ENCODE assay signal across 8 mouse cellular contexts in the genomic region with DNA sequence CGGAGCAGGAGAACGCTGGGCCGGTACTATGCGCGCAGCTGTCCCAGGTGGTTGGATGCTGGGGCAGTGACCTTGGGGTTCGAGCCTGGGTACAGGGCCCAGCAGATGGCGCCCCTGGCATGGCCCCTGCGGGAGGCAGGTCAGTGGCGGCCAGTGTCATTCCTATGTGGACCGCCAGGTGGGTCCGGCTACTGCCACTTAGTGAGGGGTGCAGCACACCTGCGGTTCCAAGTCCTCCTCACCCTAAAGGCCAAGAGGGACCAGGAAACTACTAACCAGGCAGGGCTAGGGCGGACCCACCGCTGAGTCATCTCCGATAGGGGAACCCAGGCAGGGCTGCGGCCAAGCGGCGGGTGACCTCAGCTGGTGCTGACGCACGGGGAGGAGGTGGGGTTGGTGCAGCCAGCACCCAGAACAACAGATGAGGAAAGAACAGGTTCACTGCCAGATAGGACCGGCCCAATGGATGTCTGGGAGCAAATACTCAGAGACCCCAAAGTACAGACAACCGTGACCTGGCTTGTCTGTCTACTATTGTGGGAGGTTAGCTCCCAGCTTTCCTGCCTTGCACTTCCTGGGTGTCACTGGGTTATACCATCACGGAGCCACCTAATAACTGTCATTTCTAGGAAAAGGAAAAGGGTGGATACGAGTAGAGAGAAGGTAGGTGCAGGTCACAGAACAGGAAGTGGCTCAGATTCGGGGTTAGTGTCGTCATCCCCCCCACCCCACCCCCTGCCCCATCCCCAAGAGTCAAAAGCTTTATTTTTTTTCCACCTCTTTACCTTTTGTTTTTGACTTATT. TPM values are rescaled to one million over a fixed set of nuclear protein-coding genes. Genes with fewer than 3 reads are reported as not detected.
DNase-seq lines count a peak whose midpoint lies in the region; ATAC-seq and TF ChIP-seq lines count a peak whose summit lies in the region.

No protein-coding gene starts in this region.

- H3K27me3 ChIP-seq in forebrain, embryonic 10.5 days (ENCODE audit: poor library complexity, severe bottlenecking) = peaks cover 8% of the 10 kb centered on the region; the same call in 1 of the 2 replicates
- no peaks in the 10 kb centered on the region for H3K27me3 ChIP-seq in forebrain, embryonic 16.5 days (replicated peaks; ENCODE audit: control insufficient read depth, insufficient read depth, low read length)

- DNase-seq in forebrain, embryonic 10.5 days (ENCODE audit: extremely low spot score, low spot score) = peak; percentile 58
- peak; percentile 91 for DNase-seq in heart, postnatal 25 days (ENCODE audit: low spot score)
- peak; percentile 74 for DNase-seq in left cerebral cortex, postnatal 4 days
- DNase-seq in mesoderm, embryonic 11.5 days (ENCODE audit: low read depth, low spot score) = peak; percentile 39
- DNase-seq in spleen, postnatal 14 days (ENCODE audit: low spot score in 2 of 2) = peak; percentile 77 to 90

- H3K4me2 ChIP-seq in forebrain, embryonic 16.5 days (ENCODE audit: low read length) = no peak overlapping the region

- peaks cover 67% of the 10 kb centered on the region for H3K4me1 ChIP-seq in forebrain, embryonic 10.5 days
- H3K4me1 ChIP-seq in forebrain, embryonic 16.5 days (replicated peaks; ENCODE audit: control insufficient read depth, insufficient read depth, low read length) = peaks cover 43% of the 10 kb centered on the region
- peaks cover 8% of the 10 kb centered on the region; the same call in 1 of the 2 replicates for H3K4me1 ChIP-seq in bone marrow, adult 2 months (ENCODE audit: control insufficient read depth, insufficient read depth, low read length)
- H3K4me1 ChIP-seq in embryonic fibroblast, embryonic 13.5 days (ENCODE audit: control insufficient read depth, insufficient read depth, low read length) = peaks cover 24% of the 10 kb centered on the region

- intact Hi-C loops in heart, postnatal 25 days (cut with DNase I) = loop anchor here (2.0 kb wide), 2 partner anchors 15 to 25 kb away; partner anchors contain the start of gene Faap100
- intact Hi-C loops in left cerebral cortex, postnatal 4 days (cut with DNase I) = no loop called here

- TF ChIP-seq POLR2A in bone marrow, adult 2 months (IDR thresholded peaks at IDR 0.05; ENCODE audit: borderline replicate concordance, control insufficient read depth, low read depth, low read length) = peak; percentile 80
- 0 out of 2 replicates have a peak, but pooled peaks have one; percentile 25 for TF ChIP-seq POLR2A in embryonic fibroblast, embryonic 13.5 days (IDR thresholded peaks at IDR 0.05; ENCODE audit: low read depth, low read length)

- H3K4me3 ChIP-seq in forebrain, embryonic 10.5 days = peak overlapping the region; percentile 21
- H3K4me3 ChIP-seq in forebrain, embryonic 16.5 days (replicated peaks; ENCODE audit: low read length) = no peak overlapping the region
- peak overlapping the region; percentile 25 for H3K4me3 ChIP-seq in bone marrow, adult 2 months (replicated peaks; ENCODE audit: control insufficient read depth, low read depth, low read length)
- no peak overlapping the region for H3K4me3 ChIP-seq in embryonic fibroblast, embryonic 13.5 days (ENCODE audit: insufficient read depth, low read length)

- H3K9ac ChIP-seq in forebrain, embryonic 16.5 days (replicated peaks; ENCODE audit: low read depth, low read length) = no peak overlapping the region

- no peaks in the 10 kb centered on the region for H3K36me3 ChIP-seq in forebrain, embryonic 10.5 days (replicated peaks)
- H3K36me3 ChIP-seq in forebrain, embryonic 16.5 days (ENCODE audit: control insufficient read depth, insufficient read depth) = no peaks in the 10 kb centered on the region

- TF ChIP-seq CTCF in bone marrow, adult 2 months (IDR thresholded peaks at IDR 0.05; ENCODE audit: control insufficient read depth, insufficient read depth, low read length) = peak; percentile 78
- TF ChIP-seq CTCF in embryonic fibroblast, embryonic 13.5 days (IDR thresholded peaks at IDR 0.05; ENCODE audit: borderline replicate concordance, insufficient read depth, low read length) = 0 out of 2 replicates have a peak, but pooled peaks have one; percentile 18

- ATAC-seq in forebrain, embryonic 16.5 days = no peak

- H3K9me3 ChIP-seq in forebrain, embryonic 10.5 days = no peaks in the 10 kb centered on the region
- H3K9me3 ChIP-seq in forebrain, embryonic 16.5 days (ENCODE audit: control insufficient read depth, low read length) = no peaks in the 10 kb centered on the region

- H3K27ac ChIP-seq in forebrain, embryonic 10.5 days = peak overlapping the region; percentile 56
- no peak overlapping the region for H3K27ac ChIP-seq in forebrain, embryonic 16.5 days (ENCODE audit: low read length)
- peak overlapping the region; percentile 88 for H3K27ac ChIP-seq in bone marrow, adult 2 months (ENCODE audit: control insufficient read depth, insufficient read depth, low read depth, low read length, poor library complexity)
- H3K27ac ChIP-seq in embryonic fibroblast, embryonic 13.5 days (ENCODE audit: insufficient read depth, low read length) = no peak overlapping the region

- WGBS in forebrain, embryonic 10.5 days = 27% methylated on average over 26 of the region's 26 CpGs
- 29% methylated on average over 26 of the region's 26 CpGs for WGBS in forebrain, embryonic 16.5 days
- 2% methylated on average over 26 of the region's 26 CpGs for WGBS in bone marrow, adult 2 months

RNA-seq across cellular contexts. Expression of gene Actg1, which starts 5.4 kb away (rescaled TPM):
- 2,559 and 2,733 TPM in 2 replicates for polyA plus RNA-seq in forebrain, embryonic 10.5 days (2016; fragmentation: Nextera tagmentation; extraction: Ambion mirVana)
- 4,159 and 4,175 TPM in 2 replicates for polyA plus RNA-seq in forebrain, embryonic 16.5 days (2015; fragmentation: Nextera tagmentation; extraction: Ambion mirVana)
- 387 and 760 TPM in 2 replicates for polyA plus RNA-seq in bone marrow, adult 2 months (2011; ENCODE audit: insufficient read depth, insufficient read length, low replicate concordance, missing spikeins)
- polyA plus RNA-seq in embryonic fibroblast, embryonic 13.5 days (2011; ENCODE audit: insufficient read length, low read depth, missing spikeins) = 5,586 and 6,404 TPM in 2 replicates
- total RNA-seq in heart, postnatal 25 days (2021) = 100 to 1,000 TPM; 282 to 346 TPM
- total RNA-seq in left cerebral cortex, postnatal 4 days (2021) = 1,000 to 10,000 TPM; 3,514 to 3,537 TPM

RNA-seq across cellular contexts. Expression of gene Fscn2, which starts 7.6 kb away (rescaled TPM):
- polyA plus RNA-seq in forebrain, embryonic 10.5 days (2016; fragmentation: Nextera tagmentation; extraction: Ambion mirVana) = 0.32 TPM in 1 of 2 replicates, not detected in the other
- 1.3 and 1.5 TPM in 2 replicates for polyA plus RNA-seq in forebrain, embryonic 16.5 days (2015; fragmentation: Nextera tagmentation; extraction: Ambion mirVana)
- not detected in 2 replicates for polyA plus RNA-seq in bone marrow, adult 2 months (2011; ENCODE audit: insufficient read depth, insufficient read length, low replicate concordance, missing spikeins)
- polyA plus RNA-seq in embryonic fibroblast, embryonic 13.5 days (2011; ENCODE audit: insufficient read length, low read depth, missing spikeins) = not detected in 2 replicates
- not detected for total RNA-seq in heart, postnatal 25 days (2021)
- total RNA-seq in left cerebral cortex, postnatal 4 days (2021) = under 1 TPM; 0.42 to 0.44 TPM

RNA-seq across cellular contexts. Expression of gene Faap100, which starts 24.9 kb away (rescaled TPM):
- polyA plus RNA-seq in forebrain, embryonic 10.5 days (2016; fragmentation: Nextera tagmentation; extraction: Ambion mirVana) = 33.8 and 36.0 TPM in 2 replicates
- polyA plus RNA-seq in forebrain, embryonic 16.5 days (2015; fragmentation: Nextera tagmentation; extraction: Ambion mirVana) = 72.7 and 95.3 TPM in 2 replicates
- polyA plus RNA-seq in bone marrow, adult 2 months (2011; ENCODE audit: insufficient read depth, insufficient read length, low replicate concordance, missing spikeins) = 3.1 and 10.9 TPM in 2 replicates
- 8.5 and 10.9 TPM in 2 replicates for polyA plus RNA-seq in embryonic fibroblast, embryonic 13.5 days (2011; ENCODE audit: insufficient read length, low read depth, missing spikeins)
- 10 to 100 TPM; 15.2 to 15.3 TPM for total RNA-seq in heart, postnatal 25 days (2021)
- total RNA-seq in left cerebral cortex, postnatal 4 days (2021) = 100 to 1,000 TPM in 1 of 2 experiments, 10 to 100 TPM in 1; 94.5 to 100 TPM

Comparison
In these comparisons a context has a peak if more than half of its experiments do, and no peak if none do; other contexts are left out.
1. H3K27ac ChIP-seq: peak in forebrain, embryonic 10.5 days (single experiment) and bone marrow, adult 2 months (single experiment); none in forebrain, embryonic 16.5 days (single experiment) and embryonic fibroblast, embryonic 13.5 days (single experiment).
2. H3K4me3 ChIP-seq: peak in forebrain, embryonic 10.5 days (single experiment) and bone marrow, adult 2 months (single experiment); none in forebrain, embryonic 16.5 days (single experiment) and embryonic fibroblast, embryonic 13.5 days (single experiment).
3. DNase-seq: peak in every context shown above with its lines; median percentile 91 in heart, postnatal 25 days; 84 in spleen, postnatal 14 days; 74 in left cerebral cortex, postnatal 4 days; 58 in forebrain, embryonic 10.5 days; 39 in mesoderm, embryonic 11.5 days.